Mouse (Mus musculus): ENCODE measurements around the gene Klf3.

DNA sequence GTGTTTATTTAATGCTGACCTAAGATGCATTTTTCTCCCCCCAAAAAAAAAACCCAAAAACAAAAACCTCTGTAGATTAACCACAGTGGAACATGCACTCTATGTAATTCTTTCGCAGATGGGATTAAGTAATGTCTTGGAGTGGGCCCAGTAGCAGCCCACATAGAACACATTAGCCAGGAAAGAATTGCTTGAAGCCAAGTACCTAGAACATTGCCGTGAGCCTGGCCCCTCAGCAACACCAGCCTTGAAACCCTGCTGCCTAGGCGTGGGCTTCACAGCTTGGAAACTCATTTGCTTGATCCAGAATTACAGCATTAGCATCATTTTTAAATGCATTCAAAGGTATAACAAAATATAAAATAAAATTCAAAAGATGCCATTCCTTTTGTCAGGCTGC, 21.6 kb downstream of the Klf3 start:
- TF ChIP-seq CTCF (IDR thresholded peaks at IDR 0.05; ENCODE audit: insufficient read depth, low read length) (no peak), POLR2A (IDR thresholded peaks at IDR 0.05; ENCODE audit: borderline replicate concordance, extremely low read depth, low read depth, low read length) (no peak)
